Mouse (Mus musculus): ENCODE data around the gene Ctsa. TPM values are rescaled to one million over a fixed set of nuclear protein-coding genes. Genes with fewer than 3 reads are reported as not detected.
"Not testable (repeated sequence)": the region's sequence is repeated elsewhere in the genome, so short reads cannot be mapped to it uniquely, and the experiment has no call there.

The Ctsa gene
- polyA plus RNA-seq, 1 experiment from 2014 or later, result 109 TPM

DNA sequence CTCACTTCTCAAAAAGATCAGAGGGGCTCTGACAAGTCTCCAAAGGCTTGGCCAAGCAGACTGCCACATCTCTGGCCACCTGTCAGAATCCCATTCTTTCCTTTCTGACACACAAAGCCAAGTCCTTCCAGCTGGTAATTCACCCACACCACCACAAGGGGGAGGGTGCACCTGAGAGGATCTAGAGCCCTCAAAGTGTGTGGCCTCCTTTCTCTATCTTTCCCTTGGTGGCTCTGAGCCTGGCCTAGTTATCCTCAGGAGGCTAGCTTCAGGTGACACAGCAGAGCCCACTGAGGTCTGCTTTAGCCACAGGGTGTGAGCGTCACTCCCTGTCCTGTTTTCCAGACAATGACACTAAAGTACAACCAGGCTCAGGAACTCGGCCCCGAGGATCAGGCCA is 39.4 kb upstream of the Ctsa start:
- H3K27me3 ChIP-seq, result no peaks in the 10 kb centered on the region
- no peak overlapping the region for H3K9ac ChIP-seq
- no peaks in the 10 kb centered on the region for H3K4me1 ChIP-seq (replicated peaks)
- no peak overlapping the region for H3K4me2 ChIP-seq
- no peaks in the 10 kb centered on the region for H3K9me3 ChIP-seq
- no peak for ATAC-seq (ENCODE audit: low read depth)
- H3K27ac ChIP-seq (replicated peaks), result no peak overlapping the region
- 83% methylated on average over 3 of the region's 3 CpGs for WGBS
- H3K36me3 ChIP-seq, result peaks cover 80% of the 10 kb centered on the region
- no peak overlapping the region for H3K4me3 ChIP-seq

DNA sequence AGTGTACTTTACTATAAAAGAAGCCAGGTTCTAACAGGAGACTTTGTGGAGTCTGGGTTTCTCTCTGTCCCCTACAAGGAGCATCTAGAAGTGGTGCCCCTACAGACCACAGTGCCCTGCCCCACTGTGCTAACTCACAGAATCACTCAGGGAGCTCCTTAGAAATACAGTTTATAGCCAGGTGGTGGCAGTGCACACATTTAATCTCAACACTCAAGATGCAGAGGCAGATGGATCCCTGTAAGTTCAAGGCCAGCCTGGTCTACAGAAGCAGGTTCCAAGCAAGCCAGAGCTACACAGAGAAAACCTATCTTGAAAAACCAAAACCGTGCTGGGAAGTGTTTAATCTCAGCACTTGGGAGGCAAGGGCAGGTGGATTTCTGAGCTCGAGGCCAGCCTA is 38.9 kb upstream of the Ctsa start:
- 90% methylated on average over 2 of the region's 2 CpGs for WGBS
- Histone ChIP-seq H3K9ac (no peak overlapping the region), H3K27ac (replicated peaks) (no peak overlapping the region), H3K27me3 (no peaks in the 10 kb centered on the region), H3K4me2 (no peak overlapping the region), H3K36me3 (peaks cover 85% of the 10 kb centered on the region), H3K4me3 (no peak overlapping the region), H3K9me3 (no peaks in the 10 kb centered on the region), H3K4me1 (replicated peaks) (no peaks in the 10 kb centered on the region)
- no peak for ATAC-seq (ENCODE audit: low read depth)

DNA sequence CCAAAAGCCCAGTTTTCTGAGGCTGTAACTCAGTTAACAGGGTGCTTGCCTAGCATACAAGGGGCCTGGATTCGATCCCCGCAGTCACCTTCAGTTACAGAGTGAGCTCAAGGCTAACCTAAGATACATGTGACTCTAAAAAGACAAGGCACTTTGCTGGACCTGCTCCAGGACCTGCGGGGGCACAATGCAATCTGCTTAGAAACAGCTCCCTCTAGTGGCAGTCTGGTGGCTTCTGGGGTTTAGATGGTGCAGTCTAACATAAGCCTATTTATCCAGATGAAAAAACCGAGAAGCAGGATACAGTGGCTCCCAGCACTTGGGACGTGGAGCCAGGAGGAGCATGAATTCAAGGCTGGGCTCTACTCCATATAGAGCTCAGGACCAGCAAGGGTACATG is 38.4 kb upstream of the Ctsa start:
- Histone ChIP-seq H3K36me3 (peaks cover 90% of the 10 kb centered on the region), H3K4me1 (replicated peaks) (no peaks in the 10 kb centered on the region), H3K27ac (replicated peaks) (no peak overlapping the region), H3K4me2 (no peak overlapping the region), H3K4me3 (no peak overlapping the region), H3K27me3 (no peaks in the 10 kb centered on the region), H3K9ac (no peak overlapping the region), H3K9me3 (no peaks in the 10 kb centered on the region)
- WGBS, result 39% methylated on average over 5 of the region's 5 CpGs
- ATAC-seq (ENCODE audit: low read depth), result 0 out of 2 replicates have a peak, but pooled peaks have one; percentile 26

DNA sequence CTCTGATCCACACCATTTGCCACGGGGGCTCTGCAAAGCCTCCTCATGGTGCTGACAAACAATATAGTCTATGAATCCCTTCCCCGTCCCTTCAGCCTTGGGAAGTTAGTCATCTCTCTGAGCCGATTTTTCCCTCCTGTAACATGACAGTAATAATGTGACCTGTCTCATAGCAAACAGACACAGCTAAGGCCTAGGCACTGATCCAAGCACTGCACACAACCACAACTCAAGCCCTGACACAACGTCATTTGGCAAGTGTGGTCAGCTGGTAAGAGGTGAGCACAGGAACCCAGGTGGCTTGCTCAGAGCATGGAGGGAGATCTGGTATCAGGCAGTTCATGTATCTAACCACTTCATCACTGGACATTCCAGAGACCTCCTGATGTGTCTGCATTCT is 36.8 kb upstream of the Ctsa start:
- H3K36me3 ChIP-seq, result peaks cover 91% of the 10 kb centered on the region
- H3K4me2 ChIP-seq, result no peak overlapping the region
- ATAC-seq (ENCODE audit: low read depth), result no peak
- H3K9me3 ChIP-seq, result no peaks in the 10 kb centered on the region
- no peak overlapping the region for H3K4me3 ChIP-seq
- no peaks in the 10 kb centered on the region for H3K4me1 ChIP-seq (replicated peaks)
- no peak overlapping the region for H3K9ac ChIP-seq
- H3K27me3 ChIP-seq, result no peaks in the 10 kb centered on the region
- no peak overlapping the region for H3K27ac ChIP-seq (replicated peaks)
- WGBS, result 84% methylated on average over 4 of the region's 4 CpGs

DNA sequence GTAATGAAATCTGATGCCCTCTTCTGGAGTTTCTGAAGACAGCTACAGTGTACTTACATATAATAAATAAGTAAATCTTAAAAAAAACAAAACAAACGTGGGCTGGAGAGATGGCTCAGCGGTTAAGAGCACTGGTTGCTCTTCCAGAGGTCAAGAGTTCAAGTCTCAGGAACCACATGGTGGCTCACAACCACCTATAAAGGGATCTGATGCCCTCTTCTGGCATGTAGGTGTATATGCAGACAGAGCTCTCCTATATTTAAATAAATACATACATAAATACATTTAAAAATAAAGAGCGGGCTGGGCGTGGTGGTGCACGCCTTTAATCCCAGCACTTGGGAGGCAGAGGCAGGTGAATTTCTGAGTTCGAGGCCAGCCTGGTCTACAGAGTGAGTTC is 34.1 kb upstream of the Ctsa start:
- H3K36me3 ChIP-seq, result peaks cover 77% of the 10 kb centered on the region
- H3K9ac ChIP-seq; ATAC-seq (ENCODE audit: low read depth); H3K27ac ChIP-seq (replicated peaks); H3K9me3 ChIP-seq; H3K4me2 ChIP-seq; H3K4me3 ChIP-seq; H3K27me3 ChIP-seq: not testable (repeated sequence)
- H3K4me1 ChIP-seq (replicated peaks), result peaks cover 11% of the 10 kb centered on the region
- WGBS, result 85% methylated on average over 6 of the region's 6 CpGs

DNA sequence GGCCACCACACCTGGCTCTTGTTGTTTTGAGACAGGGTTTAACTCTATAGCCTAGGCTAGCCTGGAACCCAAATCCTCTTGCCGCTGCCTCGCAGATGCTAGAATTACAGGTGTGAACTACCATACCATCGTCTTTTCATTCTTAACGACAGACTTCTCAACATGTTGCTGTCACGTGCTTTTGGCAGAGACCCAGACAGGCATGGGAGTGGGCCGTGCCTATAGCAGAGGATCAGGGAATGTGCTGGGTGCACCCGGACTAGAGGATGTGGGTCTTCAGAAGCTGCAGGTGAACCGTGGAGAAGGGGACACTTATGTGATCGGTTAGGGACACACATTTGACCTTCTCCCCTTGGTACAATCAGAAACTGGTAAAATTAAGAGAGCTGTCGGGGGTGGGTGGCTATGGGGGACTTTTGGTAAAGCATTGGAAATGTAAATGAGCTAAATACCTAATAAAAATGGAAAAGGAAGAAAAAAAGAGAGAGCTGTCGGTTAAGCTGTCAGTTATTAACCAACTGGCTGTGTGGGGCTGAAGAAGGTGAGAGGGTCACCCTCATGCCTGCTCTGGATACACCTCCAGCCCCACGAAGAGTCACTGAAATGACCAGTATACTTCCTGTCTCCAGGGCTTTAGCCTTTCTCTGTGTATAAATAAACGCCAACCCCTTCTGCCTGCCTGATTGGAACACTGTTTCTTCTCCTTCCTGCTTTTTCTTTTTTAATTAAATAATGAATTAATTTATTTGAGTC is 32.2 kb upstream of the Ctsa start:
- H3K27me3 ChIP-seq, result no peaks in the 10 kb centered on the region
- no peak for ATAC-seq (ENCODE audit: low read depth)
- peaks cover 21% of the 10 kb centered on the region for H3K4me1 ChIP-seq (replicated peaks)
- no peaks in the 10 kb centered on the region for H3K9me3 ChIP-seq
- peaks cover 62% of the 10 kb centered on the region for H3K36me3 ChIP-seq
- H3K9ac ChIP-seq, result no peak overlapping the region
- H3K4me3 ChIP-seq, result no peak overlapping the region
- no peak overlapping the region for H3K27ac ChIP-seq (replicated peaks)
- WGBS, result 92% methylated on average over 13 of the region's 13 CpGs
- no peak overlapping the region for H3K4me2 ChIP-seq

DNA sequence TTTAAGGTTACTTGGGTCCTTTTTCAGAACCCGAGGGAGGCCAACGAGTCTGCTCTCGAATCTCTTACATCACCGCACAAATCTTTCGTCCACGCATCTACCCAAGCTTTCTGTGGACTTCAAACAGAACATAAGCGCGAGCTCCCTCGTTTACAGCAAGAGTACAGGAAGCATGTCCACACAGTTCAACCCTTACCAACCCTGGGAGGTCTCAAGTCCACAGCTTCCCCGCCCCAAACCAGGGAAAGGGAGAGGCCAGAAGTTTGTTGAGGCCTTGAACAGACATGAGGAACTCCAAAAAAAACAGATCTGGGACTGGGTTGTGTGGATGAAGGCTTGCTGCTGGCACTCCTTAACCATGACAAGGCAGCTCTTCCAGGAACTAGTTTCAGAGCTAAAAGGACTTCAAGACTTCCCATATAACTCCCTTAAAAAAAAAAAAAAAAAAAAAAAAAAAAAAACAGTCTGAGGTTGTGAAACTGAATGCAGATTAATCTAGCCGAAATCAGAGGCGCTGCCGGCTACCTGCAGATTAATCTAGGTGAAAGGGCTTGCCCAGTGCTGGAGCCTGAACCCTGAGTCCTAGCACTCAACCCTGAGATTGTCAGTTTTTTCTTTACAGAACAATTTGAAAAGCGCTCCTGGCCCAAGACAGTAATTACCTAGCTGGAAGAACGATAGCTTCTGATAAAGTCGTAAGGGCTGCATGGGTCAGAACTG is 29.3 kb upstream of the Ctsa start:
- Histone ChIP-seq H3K4me3 (peak overlapping the region; percentile 80), H3K9me3 (no peaks in the 10 kb centered on the region), H3K27me3 (no peaks in the 10 kb centered on the region), H3K36me3 (peaks cover 35% of the 10 kb centered on the region), H3K27ac (replicated peaks) (no peak overlapping the region), H3K4me1 (replicated peaks) (peaks cover 40% of the 10 kb centered on the region), H3K4me2 (peak overlapping the region; percentile 71), H3K9ac (peak overlapping the region; percentile 83)
- 92% methylated on average over 16 of the region's 16 CpGs for WGBS
- no peak for ATAC-seq (ENCODE audit: low read depth)

DNA sequence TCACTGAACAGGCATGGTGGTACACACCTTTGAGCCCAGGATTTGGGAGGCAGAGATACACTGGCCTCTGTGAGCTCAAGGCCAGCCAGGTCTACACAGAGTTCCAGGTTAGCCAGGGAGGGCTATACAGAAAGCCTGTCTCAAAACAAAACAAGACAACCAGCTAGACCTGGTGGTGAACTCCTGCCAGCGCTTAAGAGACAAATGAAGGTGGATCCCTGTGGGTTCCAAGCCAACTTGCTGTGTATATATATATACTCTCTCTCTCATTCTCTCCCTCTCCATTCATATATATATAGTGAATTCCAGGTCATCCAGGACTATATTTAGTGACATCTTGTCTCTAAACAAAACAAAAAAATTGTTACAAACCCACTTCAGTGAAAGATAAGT is 28.8 kb upstream of the Ctsa start:
- H3K9me3 ChIP-seq, result no peaks in the 10 kb centered on the region
- H3K9ac ChIP-seq, result peak overlapping the region; percentile 83
- H3K4me2 ChIP-seq, result peak overlapping the region; percentile 71
- H3K27ac ChIP-seq (replicated peaks), result no peak overlapping the region
- H3K36me3 ChIP-seq, result peaks cover 34% of the 10 kb centered on the region
- peak overlapping the region; percentile 80 for H3K4me3 ChIP-seq
- no peak for ATAC-seq (ENCODE audit: low read depth)
- 65% methylated on average over 1 of the region's 1 CpGs for WGBS
- peaks cover 40% of the 10 kb centered on the region for H3K4me1 ChIP-seq (replicated peaks)
- no peaks in the 10 kb centered on the region for H3K27me3 ChIP-seq

DNA sequence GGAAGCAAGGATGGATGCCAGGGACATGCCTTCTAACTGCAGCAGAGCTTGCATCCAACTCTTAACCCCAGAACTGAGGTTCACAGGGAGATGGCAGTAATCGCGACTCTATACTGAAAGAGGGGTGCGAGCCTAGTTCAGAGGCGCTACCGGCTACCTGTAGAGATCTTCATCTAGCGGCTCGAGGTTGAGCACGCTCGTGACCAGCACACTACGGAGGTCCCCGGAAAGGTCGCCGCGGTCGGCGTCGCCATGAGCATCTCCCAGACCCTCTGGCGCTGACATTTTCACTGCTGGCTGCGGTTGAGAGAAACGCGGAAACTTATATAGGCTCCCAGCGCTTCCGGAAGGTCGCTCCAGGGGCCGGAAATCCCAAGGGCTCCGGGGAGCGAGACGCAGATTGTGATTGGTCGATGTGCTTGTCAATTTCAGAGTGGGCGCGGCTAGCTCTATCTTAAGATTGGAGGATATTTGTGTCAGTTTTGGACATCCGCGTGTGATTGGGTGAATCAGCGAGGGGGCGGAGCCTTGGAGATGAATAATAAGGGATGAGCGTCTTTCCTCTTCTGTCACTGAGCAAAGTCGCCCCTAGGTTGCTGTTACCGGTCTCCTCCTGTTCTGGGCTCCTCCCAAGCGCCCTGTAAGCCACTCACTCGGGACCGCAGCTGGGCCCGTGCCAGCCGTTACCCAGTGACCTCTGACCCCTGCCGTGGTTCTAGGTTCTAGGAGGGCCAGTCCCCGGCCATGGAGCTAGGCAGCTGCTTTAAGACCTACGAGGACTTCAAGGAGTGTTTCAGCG is 27.9 kb upstream of the Ctsa start, which contains the start of the genes Acot8 and Zswim3:
Gene Acot8 (minus strand): TSS at position 350 of the 799 bp plus-strand sequence.
Gene Zswim3 (plus strand): TSS at position 566 of the 799 bp plus-strand sequence.
- peak within 1 kb of the TSS; percentile 84 for H3K4me2 ChIP-seq
- H3K9me3 ChIP-seq, result no peaks in the 10 kb centered on the region
- H3K4me1 ChIP-seq (replicated peaks), result peaks cover 40% of the 10 kb centered on the region
- ATAC-seq (ENCODE audit: low read depth), result peak; percentile 97
- H3K9ac ChIP-seq, result peak within 1 kb of the TSS; percentile 83
- H3K27me3 ChIP-seq, result no peaks in the 10 kb centered on the region
- H3K27ac ChIP-seq (replicated peaks), result peak within 1 kb of the TSS; percentile 92
- H3K4me3 ChIP-seq, result peak within 1 kb of the TSS; percentile 80
- WGBS, result under 1% methylated on average over 46 of the region's 47 CpGs
- peaks cover 34% of the 10 kb centered on the region for H3K36me3 ChIP-seq

DNA sequence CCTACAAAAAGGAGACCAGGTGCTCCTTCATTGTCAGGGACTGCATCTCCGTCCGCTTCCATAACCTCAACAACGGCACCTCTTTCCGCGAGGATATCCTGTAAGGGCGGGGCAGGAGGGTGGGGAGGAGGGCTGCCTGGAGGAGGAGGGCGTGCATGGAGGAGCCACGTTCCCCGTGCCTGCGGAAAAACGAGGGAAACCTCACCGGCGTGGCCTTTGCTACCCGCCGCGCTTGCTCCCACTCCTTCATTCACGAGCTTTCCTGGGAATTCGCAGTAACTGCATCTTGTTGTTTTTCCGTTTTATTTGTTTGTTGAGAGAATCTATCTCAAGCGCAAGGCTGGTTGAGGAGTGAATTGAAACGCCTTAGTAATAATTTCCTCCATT is 27.3 kb upstream of the Ctsa start:
- Histone ChIP-seq H3K9ac (peak overlapping the region; percentile 83), H3K4me1 (replicated peaks) (peaks cover 40% of the 10 kb centered on the region), H3K4me2 (peak overlapping the region; percentile 84), H3K9me3 (no peaks in the 10 kb centered on the region), H3K4me3 (peak overlapping the region; percentile 80), H3K27ac (replicated peaks) (peak overlapping the region; percentile 92), H3K27me3 (no peaks in the 10 kb centered on the region), H3K36me3 (peaks cover 31% of the 10 kb centered on the region)
- ATAC-seq (ENCODE audit: low read depth), result peak; percentile 67
- 3% methylated on average over 21 of the region's 21 CpGs for WGBS

DNA sequence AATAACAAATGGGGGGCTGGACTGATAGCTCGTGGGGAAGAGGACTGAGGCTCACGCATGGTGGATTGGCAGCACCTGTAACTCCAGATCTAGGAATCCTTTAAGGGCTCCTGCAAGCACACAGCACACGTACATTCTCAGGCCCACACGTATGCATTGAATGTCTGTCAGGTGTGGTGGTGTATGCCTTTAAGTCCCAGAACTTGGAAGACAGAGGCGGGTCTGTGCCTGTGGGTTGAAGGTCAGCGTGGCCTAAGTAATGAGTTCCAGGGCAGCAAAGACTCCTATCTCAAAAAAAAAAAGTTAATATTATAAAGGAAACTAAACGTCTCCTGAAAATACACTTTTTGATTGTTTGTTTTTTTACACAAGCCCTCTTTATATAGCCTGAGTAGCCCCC is 26.1 kb upstream of the Ctsa start:
- 88% methylated on average over 7 of the region's 7 CpGs for WGBS
- H3K4me1 ChIP-seq (replicated peaks), result peaks cover 40% of the 10 kb centered on the region
- H3K4me2 ChIP-seq, result peak overlapping the region; percentile 84
- H3K36me3 ChIP-seq, result peaks cover 18% of the 10 kb centered on the region; the same call in 1 of the 2 replicates
- H3K27ac ChIP-seq (replicated peaks), result no peak overlapping the region
- H3K27me3 ChIP-seq, result no peaks in the 10 kb centered on the region
- peak overlapping the region; percentile 80; the same call in 1 of the 2 replicates for H3K4me3 ChIP-seq
- ATAC-seq (ENCODE audit: low read depth), result no peak
- H3K9ac ChIP-seq, result no peak overlapping the region
- H3K9me3 ChIP-seq, result no peaks in the 10 kb centered on the region

DNA sequence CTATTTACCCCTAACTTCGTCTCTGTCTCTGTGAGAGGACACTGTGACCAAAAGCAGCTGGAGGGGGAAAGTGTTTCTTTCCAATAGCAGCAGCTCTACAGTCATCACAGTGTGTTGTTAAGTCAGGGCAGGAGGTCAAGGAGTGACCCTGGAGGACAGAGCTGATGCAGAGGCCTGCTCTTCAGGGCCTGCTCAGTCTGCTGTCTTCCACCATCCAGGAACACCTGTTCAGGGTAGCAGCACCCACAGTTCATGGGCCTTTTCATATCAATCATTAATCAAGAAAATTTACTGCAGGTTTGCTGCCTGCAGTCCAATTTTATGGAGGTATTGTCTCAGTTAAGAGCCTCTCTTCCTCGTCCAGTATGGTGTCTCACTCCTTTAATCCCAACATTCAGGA is 19.1 kb upstream of the Ctsa start:
- Histone ChIP-seq H3K4me3 (no peak overlapping the region), H3K27ac (replicated peaks) (no peak overlapping the region), H3K4me1 (replicated peaks) (no peaks in the 10 kb centered on the region), H3K36me3 (peaks cover 37% of the 10 kb centered on the region), H3K9ac (no peak overlapping the region), H3K4me2 (no peak overlapping the region), H3K27me3 (no peaks in the 10 kb centered on the region), H3K9me3 (no peaks in the 10 kb centered on the region)
- WGBS, result 58% methylated on average over 2 of the region's 2 CpGs
- no peak for ATAC-seq (ENCODE audit: low read depth)
